In the genomic region with DNA sequence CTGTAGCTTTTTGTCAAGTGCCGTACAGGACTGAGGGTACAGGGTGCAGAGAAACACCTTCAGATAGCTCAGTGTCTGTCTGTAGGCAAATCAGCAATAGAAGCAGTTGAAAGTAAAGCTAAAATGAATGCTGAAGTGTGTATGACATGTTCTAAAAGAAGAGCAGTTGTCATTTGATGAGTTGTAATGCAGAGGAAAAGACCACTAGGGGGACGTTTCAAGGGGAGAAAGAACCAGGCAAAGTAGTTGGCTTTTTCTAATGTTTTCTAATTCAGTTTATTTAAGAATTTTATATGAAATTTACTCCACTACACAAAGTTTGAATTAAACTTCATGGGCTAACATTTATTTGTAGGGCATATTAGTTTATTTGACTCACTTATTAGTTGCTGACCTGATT, we compare ENCODE assay signal across 14 mouse cellular contexts. TPM values are rescaled to one million over a fixed set of nuclear protein-coding genes. Genes with fewer than 3 reads are reported as not detected.
A peak's percentile ranks its signal among the peaks of the same experiment; 100 is the strongest.
DNase-seq lines count a peak whose midpoint lies in the region; ATAC-seq and TF ChIP-seq lines count a peak whose summit lies in the region.
"Had no signal": no experiment of that assay in that cellular context is flagged by ENCODE, and none has a peak within 500 bp of the region (broad histone marks: within the 10 kb centered on the region; RNA-seq: fewer than 3 reads in every experiment).

No protein-coding gene starts in this region.

- no peak for ATAC-seq in heart, postnatal 0 days (ENCODE audit: insufficient read depth, low read depth)
- ATAC-seq in midbrain, postnatal 0 days (ENCODE audit: low FRiP score), result no peak
- ATAC-seq in midbrain, embryonic 16.5 days, result no peak
- ATAC-seq in stomach, postnatal 0 days (ENCODE audit: low FRiP score, low TSS enrichment), result no peak
- ATAC-seq: intestine, embryonic 15.5 days had no signal

- no peak overlapping the region for H3K27ac ChIP-seq in heart, postnatal 0 days (ENCODE audit: low read depth)
- no peak overlapping the region for H3K27ac ChIP-seq in midbrain, postnatal 0 days (ENCODE audit: low read depth, low read length)
- no peak overlapping the region for H3K27ac ChIP-seq in midbrain, embryonic 16.5 days (ENCODE audit: low read length)
- H3K27ac ChIP-seq in stomach, postnatal 0 days (replicated peaks), result no peak overlapping the region
- H3K27ac ChIP-seq: intestine, embryonic 15.5 days; limb, embryonic 15.5 days had no signal

- no peaks in the 10 kb centered on the region for H3K27me3 ChIP-seq in heart, postnatal 0 days (ENCODE audit: control insufficient read depth, insufficient read depth, low read length)
- no peaks in the 10 kb centered on the region for H3K27me3 ChIP-seq in midbrain, postnatal 0 days (ENCODE audit: insufficient read depth, low read length)
- no peaks in the 10 kb centered on the region for H3K27me3 ChIP-seq in midbrain, embryonic 16.5 days (ENCODE audit: control insufficient read depth, insufficient read depth, low read depth, low read length)
- no peaks in the 10 kb centered on the region for H3K27me3 ChIP-seq in stomach, postnatal 0 days (ENCODE audit: control insufficient read depth, insufficient read depth, low read length)
- H3K27me3 ChIP-seq: intestine, embryonic 15.5 days; limb, embryonic 15.5 days had no signal

- no peak overlapping the region for H3K4me2 ChIP-seq in heart, postnatal 0 days (ENCODE audit: low read depth, low read length)
- no peak overlapping the region for H3K4me2 ChIP-seq in midbrain, postnatal 0 days (ENCODE audit: low read depth, low read length, poor library complexity, severe bottlenecking)
- no peak overlapping the region for H3K4me2 ChIP-seq in midbrain, embryonic 16.5 days (ENCODE audit: low read length)
- no peak overlapping the region for H3K4me2 ChIP-seq in stomach, postnatal 0 days (replicated peaks; ENCODE audit: low read depth)
- H3K4me2 ChIP-seq: intestine, embryonic 15.5 days; limb, embryonic 15.5 days had no signal

- no peak overlapping the region for H3K9ac ChIP-seq in heart, postnatal 0 days (replicated peaks; ENCODE audit: low read depth, low read length)
- H3K9ac ChIP-seq in midbrain, postnatal 0 days (replicated peaks; ENCODE audit: low read length, poor library complexity, severe bottlenecking), result no peak overlapping the region
- no peak overlapping the region for H3K9ac ChIP-seq in midbrain, embryonic 16.5 days (ENCODE audit: low read depth, low read length)
- H3K9ac ChIP-seq in stomach, postnatal 0 days (ENCODE audit: low read length), result no peak overlapping the region
- H3K9ac ChIP-seq: intestine, embryonic 15.5 days; limb, embryonic 15.5 days had no signal

- H3K4me3 ChIP-seq in heart, postnatal 0 days (ENCODE audit: low read depth, low read length), result no peak overlapping the region
- no peak overlapping the region for H3K4me3 ChIP-seq in midbrain, postnatal 0 days (ENCODE audit: low read depth, low read length)
- H3K4me3 ChIP-seq in midbrain, embryonic 16.5 days (ENCODE audit: low read depth, low read length), result no peak overlapping the region
- no peak overlapping the region for H3K4me3 ChIP-seq in stomach, postnatal 0 days (ENCODE audit: low read depth, low read length)
- H3K4me3 ChIP-seq: intestine, embryonic 15.5 days; limb, embryonic 15.5 days had no signal

- no peaks in the 10 kb centered on the region for H3K4me1 ChIP-seq in heart, postnatal 0 days (ENCODE audit: control insufficient read depth, insufficient read depth)
- no peaks in the 10 kb centered on the region for H3K4me1 ChIP-seq in midbrain, postnatal 0 days (ENCODE audit: insufficient read depth, low read length)
- no peaks in the 10 kb centered on the region for H3K4me1 ChIP-seq in midbrain, embryonic 16.5 days (ENCODE audit: control insufficient read depth, insufficient read depth, low read length)
- no peaks in the 10 kb centered on the region for H3K4me1 ChIP-seq in stomach, postnatal 0 days (replicated peaks; ENCODE audit: control insufficient read depth, insufficient read depth)
- H3K4me1 ChIP-seq: intestine, embryonic 15.5 days; limb, embryonic 15.5 days had no signal

- H3K9me3 ChIP-seq in heart, postnatal 0 days (replicated peaks; ENCODE audit: control insufficient read depth, low read length), result no peaks in the 10 kb centered on the region
- H3K9me3 ChIP-seq in midbrain, postnatal 0 days (ENCODE audit: low read length), result no peaks in the 10 kb centered on the region
- H3K9me3 ChIP-seq in midbrain, embryonic 16.5 days (replicated peaks; ENCODE audit: control insufficient read depth, low read length, poor library complexity, severe bottlenecking), result no peaks in the 10 kb centered on the region
- no peaks in the 10 kb centered on the region for H3K9me3 ChIP-seq in stomach, postnatal 0 days (ENCODE audit: control insufficient read depth, low read length)
- H3K9me3 ChIP-seq: intestine, embryonic 15.5 days; limb, embryonic 15.5 days had no signal

- TF ChIP-seq EP300 in heart, postnatal 0 days (IDR thresholded peaks at IDR 0.05; ENCODE audit: low read depth), result no peak
- no peak for TF ChIP-seq EP300 in stomach, postnatal 0 days (optimal IDR thresholded peaks at IDR 0.05)

- H3K36me3 ChIP-seq in heart, postnatal 0 days (replicated peaks; ENCODE audit: control insufficient read depth, insufficient read depth, low read length), result peaks cover 76% of the 10 kb centered on the region
- peaks cover 28% of the 10 kb centered on the region for H3K36me3 ChIP-seq in midbrain, postnatal 0 days (ENCODE audit: insufficient read depth, low read length)
- peaks cover 18% of the 10 kb centered on the region; the same call in 1 of the 2 replicates for H3K36me3 ChIP-seq in midbrain, embryonic 16.5 days (ENCODE audit: control insufficient read depth, insufficient read depth, low read length)
- H3K36me3 ChIP-seq in stomach, postnatal 0 days (ENCODE audit: control insufficient read depth, insufficient read depth, low read length), result peaks cover 8% of the 10 kb centered on the region

- TF ChIP-seq CTCF in heart, postnatal 0 days (IDR thresholded peaks at IDR 0.05; ENCODE audit: low read depth), result peak; percentile 39; the same call in 1 of the 2 replicates
- peak; percentile 63 for TF ChIP-seq CTCF in midbrain, postnatal 0 days (IDR thresholded peaks at IDR 0.05)
- TF ChIP-seq CTCF in stomach, postnatal 0 days (IDR thresholded peaks at IDR 0.05; ENCODE audit: low read depth), result peak; percentile 56

- 68% methylated on average over 2 of the region's 2 CpGs for WGBS in heart, postnatal 0 days
- WGBS in midbrain, postnatal 0 days, result 86% methylated on average over 2 of the region's 2 CpGs
- WGBS in midbrain, embryonic 16.5 days, result 79% methylated on average over 2 of the region's 2 CpGs
- 78% methylated on average over 2 of the region's 2 CpGs for whole genome bisulfite sequencing in stomach, postnatal 0 days

- DNase-seq in heart, postnatal 0 days (ENCODE audit: low spot score), result peak; percentile 24
- DNase-seq in heart, adult 18-20 months, result no peak
- no peak for DNase-seq in midbrain, postnatal 0 days (ENCODE audit: low spot score)
- DNase-seq in ZHBTc4 (ENCODE audit: low read depth, low spot score), result peak; percentile 23
- DNase-seq in stomach, postnatal 0 days (ENCODE audit: low spot score), result no peak
- no peak for DNase-seq in kidney, postnatal 36 days
- no peak for DNase-seq in layer of hippocampus, postnatal 25 days (ENCODE audit: extremely low spot score in 1 of 2, low spot score in 1 of 2)
- DNase-seq: cerebellum, postnatal 14 days; heart, postnatal 36 days; kidney, postnatal 4 days; lung, postnatal 36 days had no signal

RNA-seq across cellular contexts. Expression of a gene that starts 20.0 kb away (rescaled TPM):
- 60.9 and 65.8 TPM in 2 replicates for total RNA-seq in heart, postnatal 0 days (2014; rRNA removed; ENCODE audit: low replicate concordance)
- 22.8 and 23.7 TPM in 2 replicates for polyA plus RNA-seq in heart, postnatal 0 days (2015; fragmentation: Nextera tagmentation; extraction: Ambion mirVana)
- 10 to 100 TPM; 40.2 to 48.8 TPM for total RNA-seq in heart, adult 18-20 months (2021)
- total RNA-seq in midbrain, postnatal 0 days (2014; rRNA removed), result 53.5 and 57.1 TPM in 2 replicates
- 26.9 and 27.4 TPM in 2 replicates for polyA plus RNA-seq in midbrain, postnatal 0 days (2015; fragmentation: Nextera tagmentation; extraction: Ambion mirVana)
- 33.6 and 34.2 TPM in 2 replicates for polyA plus RNA-seq in midbrain, embryonic 16.5 days (2015; fragmentation: Nextera tagmentation; extraction: Ambion mirVana)
- polyA plus RNA-seq in stomach, postnatal 0 days (2015; fragmentation: Nextera tagmentation; extraction: Ambion mirVana), result 22.6 and 24.8 TPM in 2 replicates
- 10 to 100 TPM; 56.1 to 58.2 TPM for total RNA-seq in layer of hippocampus, postnatal 25 days (2021)

RNA-seq across cellular contexts. Expression of a gene that starts 47.0 kb away (rescaled TPM):
- 89.5 TPM in 2 replicates for total RNA-seq in heart, postnatal 0 days (2014; rRNA removed; ENCODE audit: low replicate concordance)
- 74.4 and 80.7 TPM in 2 replicates for polyA plus RNA-seq in heart, postnatal 0 days (2015; fragmentation: Nextera tagmentation; extraction: Ambion mirVana)
- total RNA-seq in heart, adult 18-20 months (2021), result 10 to 100 TPM; 96.8 to 97.5 TPM
- 156 and 161 TPM in 2 replicates for total RNA-seq in midbrain, postnatal 0 days (2014; rRNA removed)
- polyA plus RNA-seq in midbrain, postnatal 0 days (2015; fragmentation: Nextera tagmentation; extraction: Ambion mirVana), result 101 and 106 TPM in 2 replicates
- polyA plus RNA-seq in midbrain, embryonic 16.5 days (2015; fragmentation: Nextera tagmentation; extraction: Ambion mirVana), result 107 and 116 TPM in 2 replicates
- 54.1 and 60.7 TPM in 2 replicates for polyA plus RNA-seq in stomach, postnatal 0 days (2015; fragmentation: Nextera tagmentation; extraction: Ambion mirVana)
- 10 to 100 TPM; 93.6 to 98.6 TPM for total RNA-seq in layer of hippocampus, postnatal 25 days (2021)

RNA-seq across cellular contexts. Expression of a gene that starts 58.8 kb away (rescaled TPM):
- total RNA-seq in heart, postnatal 0 days (2014; rRNA removed; ENCODE audit: low replicate concordance), result 104 and 112 TPM in 2 replicates
- 52.0 and 54.4 TPM in 2 replicates for polyA plus RNA-seq in heart, postnatal 0 days (2015; fragmentation: Nextera tagmentation; extraction: Ambion mirVana)
- 10 to 100 TPM; 45.8 to 46.9 TPM for total RNA-seq in heart, adult 18-20 months (2021)
- total RNA-seq in midbrain, postnatal 0 days (2014; rRNA removed), result 117 and 118 TPM in 2 replicates
- polyA plus RNA-seq in midbrain, postnatal 0 days (2015; fragmentation: Nextera tagmentation; extraction: Ambion mirVana), result 90.5 and 92.0 TPM in 2 replicates
- 101 and 104 TPM in 2 replicates for polyA plus RNA-seq in midbrain, embryonic 16.5 days (2015; fragmentation: Nextera tagmentation; extraction: Ambion mirVana)
- 49.8 and 53.6 TPM in 2 replicates for polyA plus RNA-seq in stomach, postnatal 0 days (2015; fragmentation: Nextera tagmentation; extraction: Ambion mirVana)
- total RNA-seq in layer of hippocampus, postnatal 25 days (2021), result 100 to 1,000 TPM in 1 of 2 experiments, 10 to 100 TPM in 1; 96.3 to 110 TPM

Comparison
In these comparisons a context has a peak if more than half of its experiments do, and no peak if none do; other contexts are left out.
1. DNase-seq: peak in heart, postnatal 0 days (single experiment) and ZHBTc4 (single experiment); none in heart, adult 18-20 months (0 of 2), midbrain, postnatal 0 days (single experiment), stomach, postnatal 0 days (single experiment), kidney, postnatal 36 days (0 of 2) and layer of hippocampus, postnatal 25 days (0 of 2).
2. Peak in every context shown above with its lines, with median percentiles within 50 percentile points of each other: CTCF ChIP-seq.